ENCODE assay signal across 8 mouse cellular contexts in the genomic region with DNA sequence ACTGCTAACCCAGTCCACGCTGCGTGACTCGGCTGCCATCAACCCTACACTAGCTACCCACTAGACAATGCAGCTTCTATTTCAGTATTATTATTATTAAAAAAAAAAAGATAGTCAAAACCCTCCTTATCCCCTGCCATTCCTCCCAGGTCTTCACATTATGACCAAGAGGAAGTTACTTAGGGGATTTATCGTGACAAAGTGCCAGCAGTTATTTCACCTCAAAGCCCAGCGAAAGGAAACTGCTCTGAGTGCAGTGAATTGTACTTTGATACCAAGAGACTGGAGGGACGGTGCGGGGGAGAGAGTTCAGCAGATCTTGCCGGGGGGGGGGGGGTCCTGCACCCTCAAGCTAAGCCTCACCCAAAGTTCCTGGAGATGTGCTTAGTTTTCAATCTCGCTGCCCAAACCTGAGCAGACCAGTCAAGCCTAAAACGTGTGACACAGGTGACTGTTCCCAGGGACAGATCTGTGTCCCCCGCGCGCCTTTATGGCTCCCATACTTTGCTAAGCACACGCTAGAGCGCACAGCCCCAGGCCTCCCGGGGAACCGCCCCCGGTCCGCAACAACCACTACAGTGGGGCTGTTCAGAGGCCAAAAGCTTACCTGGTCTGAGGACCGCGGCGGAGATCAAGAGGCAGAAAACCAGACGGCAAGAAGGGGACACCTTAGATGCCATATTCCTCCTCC. TPM values are rescaled to one million over a fixed set of nuclear protein-coding genes. Genes with fewer than 3 reads are reported as not detected.
DNase-seq lines count a peak whose midpoint lies in the region; ATAC-seq and TF ChIP-seq lines count a peak whose summit lies in the region.

No protein-coding gene starts in this region.

- ATAC-seq in heart, embryonic 11.5 days (replicated peaks; ENCODE audit: insufficient number of reproducible peaks, low FRiP score, low TSS enrichment): no peak
- 0 out of 2 replicates have a peak, but pooled peaks have one; percentile 0 for ATAC-seq in midbrain, embryonic 12.5 days (ENCODE audit: low FRiP score, low read depth)

- DNase-seq in cerebellum, adult 18-20 months: peak; percentile 8 to 32
- DNase-seq in cerebellum, adult 9-11 months: no peak
- DNase-seq in spleen, adult 2 months (ENCODE audit: low read depth in 1 of 2, low spot score in 2 of 2): peak in 1 of 2 experiments; percentile 20
- no peak for DNase-seq in spleen, postnatal 14 days (ENCODE audit: low spot score in 2 of 2)
- DNase-seq in kidney, postnatal 25 days: peak; percentile 23 to 30
- peak; percentile 37 for DNase-seq in thymus, postnatal 4 days

- under 1% methylated on average over 23 of the region's 23 CpGs for WGBS in spleen, adult 2 months
- WGBS in heart, embryonic 11.5 days (ENCODE audit: insufficient replicate concordance): under 1% methylated on average over 23 of the region's 23 CpGs
- under 1% methylated on average over 23 of the region's 23 CpGs for WGBS in midbrain, embryonic 12.5 days

- no peaks in the 10 kb centered on the region for H3K36me3 ChIP-seq in spleen, adult 2 months (ENCODE audit: control insufficient read depth, insufficient read depth, low read length)
- H3K36me3 ChIP-seq in heart, embryonic 11.5 days (ENCODE audit: control insufficient read depth, insufficient read depth, low read length): no peaks in the 10 kb centered on the region
- H3K36me3 ChIP-seq in midbrain, embryonic 12.5 days: no peaks in the 10 kb centered on the region

- H3K27ac ChIP-seq in spleen, adult 2 months (ENCODE audit: insufficient read depth, low read length): no peak overlapping the region
- H3K27ac ChIP-seq in heart, embryonic 11.5 days (ENCODE audit: low read depth, low read length): 0 out of 2 replicates have a peak overlapping the region, but pooled peaks have one; percentile 38
- no peak overlapping the region for H3K27ac ChIP-seq in midbrain, embryonic 12.5 days (replicated peaks)

- no peaks in the 10 kb centered on the region for H3K27me3 ChIP-seq in spleen, adult 2 months (ENCODE audit: control insufficient read depth, insufficient read depth, low read length)
- H3K27me3 ChIP-seq in heart, embryonic 11.5 days (ENCODE audit: control insufficient read depth, insufficient read depth, low read length): no peaks in the 10 kb centered on the region
- peaks cover 25% of the 10 kb centered on the region for H3K27me3 ChIP-seq in midbrain, embryonic 12.5 days

- H3K9me3 ChIP-seq in heart, embryonic 11.5 days (replicated peaks; ENCODE audit: control insufficient read depth, low read length): no peaks in the 10 kb centered on the region
- H3K9me3 ChIP-seq in midbrain, embryonic 12.5 days: no peaks in the 10 kb centered on the region

- no peak for TF ChIP-seq POLR2A in spleen, adult 2 months (IDR thresholded peaks at IDR 0.05; ENCODE audit: low read depth, low read length)

- H3K4me3 ChIP-seq in spleen, adult 2 months (ENCODE audit: extremely low read depth, insufficient read depth, insufficient read length): peak overlapping the region; percentile 74
- peak overlapping the region; percentile 78 for H3K4me3 ChIP-seq in heart, embryonic 11.5 days (ENCODE audit: low read depth, low read length)
- H3K4me3 ChIP-seq in midbrain, embryonic 12.5 days: peak overlapping the region; percentile 53

- peaks cover 2% of the 10 kb centered on the region; the same call in 1 of the 2 replicates for H3K4me1 ChIP-seq in spleen, adult 2 months (ENCODE audit: control insufficient read depth, insufficient read depth, insufficient read length)
- 0 out of 2 replicates have a peak, but pooled peaks cover 3% of the 10 kb centered on the region for H3K4me1 ChIP-seq in heart, embryonic 11.5 days (ENCODE audit: control insufficient read depth, insufficient read depth, low read length)
- H3K4me1 ChIP-seq in midbrain, embryonic 12.5 days: peaks cover 34% of the 10 kb centered on the region

- peak overlapping the region; percentile 67 for H3K9ac ChIP-seq in heart, embryonic 11.5 days (ENCODE audit: low read depth, low read length)
- H3K9ac ChIP-seq in midbrain, embryonic 12.5 days (replicated peaks): peak overlapping the region; percentile 51

- H3K4me2 ChIP-seq in heart, embryonic 11.5 days: peak overlapping the region; percentile 79
- peak overlapping the region; percentile 73 for H3K4me2 ChIP-seq in midbrain, embryonic 12.5 days (replicated peaks)

- TF ChIP-seq CTCF in spleen, adult 2 months (IDR thresholded peaks at IDR 0.05; ENCODE audit: extremely low read depth, insufficient read depth, insufficient read length, insufficient replicate concordance): no peak

RNA-seq across cellular contexts. Expression of gene Alcam, which starts 1.9 kb away (rescaled TPM):
- polyA plus RNA-seq in spleen, adult 2 months (2012; rRNA removed): 2.8 and 4.2 TPM in 2 replicates
- 29.7 and 42.3 TPM in 2 replicates for polyA plus RNA-seq in heart, embryonic 11.5 days (2014; fragmentation: Nextera tagmentation; extraction: Ambion mirVana)
- polyA plus RNA-seq in midbrain, embryonic 12.5 days (2016; fragmentation: Nextera tagmentation; extraction: Ambion mirVana): 22.5 and 37.7 TPM in 2 replicates

Comparison
In these comparisons a context has a peak if more than half of its experiments do, and no peak if none do; other contexts are left out.
1. DNase-seq: peak in cerebellum, adult 18-20 months (2 of 2), kidney, postnatal 25 days (2 of 2) and thymus, postnatal 4 days (single experiment); none in cerebellum, adult 9-11 months (single experiment) and spleen, postnatal 14 days (0 of 2).
2. Peak in every context shown above with its lines, with median percentiles within 50 percentile points of each other: H3K4me3 ChIP-seq.